Mouse (Mus musculus) Muller cell, postnatal 12 days (primary cell): Measurements from ENCODE around the gene Noct.
"Not testable (repeated sequence)": the region's sequence is repeated elsewhere in the genome, so short reads cannot be mapped to it uniquely, and the experiment has no call there.

Source experiments
- DNase-seq: peaks from one replicate; pipeline ENCODE4 v3.0.0-alpha.2; 2015; ENCODE audit errors: inconsistent ontology term

Gene Noct

GRCm38 (mm10) chr3:51224363-51225225, at the start of gene Noct:
Gene Noct (plus strand): TSS chr3:51224447.
- peak; percentile 97 for DNase-seq

GRCm38 (mm10) chr3:51178158-51178557, 46.1 kb upstream of the Noct start:
- DNase-seq = peak; percentile 66

- peak; percentile 45 for DNase-seq
Measured at GRCm38 (mm10) chr3:51179460-51180146, 44.6 kb upstream of the Noct start.

- DNase-seq = peak; percentile 21
Measured at GRCm38 (mm10) chr3:51180341-51180940, 43.8 kb upstream of the Noct start.

GRCm38 (mm10) chr3:51182455-51182854, 41.8 kb upstream of the Noct start:
- no peak for DNase-seq

- not testable (repeated sequence) for DNase-seq
Measured at GRCm38 (mm10) chr3:51183508-51183907, 40.7 kb upstream of the Noct start.

- DNase-seq = not testable (repeated sequence)
Measured at GRCm38 (mm10) chr3:51183967-51184366, 40.3 kb upstream of the Noct start.

GRCm38 (mm10) chr3:51184715-51185114, 39.5 kb upstream of the Noct start:
- DNase-seq = no peak

- no peak for DNase-seq
Measured at GRCm38 (mm10) chr3:51185406-51185805, 38.8 kb upstream of the Noct start.

GRCm38 (mm10) chr3:51194075-51194474, 30.2 kb upstream of the Noct start:
- DNase-seq = no peak

GRCm38 (mm10) chr3:51195321-51195720, 28.9 kb upstream of the Noct start:
- peak; percentile 98 for DNase-seq

GRCm38 (mm10) chr3:51195736-51196135, 28.5 kb upstream of the Noct start:
- DNase-seq = no peak

GRCm38 (mm10) chr3:51196724-51197111, 27.5 kb upstream of the Noct start:
- no peak for DNase-seq

- DNase-seq = peak; percentile 95
Measured at GRCm38 (mm10) chr3:51197112-51197731, 27.0 kb upstream of the Noct start.

- peak; percentile 49 for DNase-seq
Measured at GRCm38 (mm10) chr3:51198291-51198690, 26.0 kb upstream of the Noct start.

- DNase-seq = no peak
Measured at GRCm38 (mm10) chr3:51199130-51199529, 25.1 kb upstream of the Noct start.

- no peak for DNase-seq
Measured at GRCm38 (mm10) chr3:51200311-51200710, 23.9 kb upstream of the Noct start.

- no peak for DNase-seq
Measured at GRCm38 (mm10) chr3:51200894-51201293, 23.4 kb upstream of the Noct start.

- DNase-seq = no peak
Measured at GRCm38 (mm10) chr3:51201986-51202385, 22.3 kb upstream of the Noct start.

- DNase-seq = no peak
Measured at GRCm38 (mm10) chr3:51202491-51202987, 21.7 kb upstream of the Noct start.

- DNase-seq = no peak
Measured at GRCm38 (mm10) chr3:51203906-51204305, 20.3 kb upstream of the Noct start.

GRCm38 (mm10) chr3:51204441-51204840, 19.8 kb upstream of the Noct start:
- no peak for DNase-seq
